Mouse (Mus musculus) heart, embryonic 10.5 days (tissue): ENCODE data around the gene Tcl1b1. TPM values are rescaled to one million over a fixed set of nuclear protein-coding genes. Genes with fewer than 3 reads are reported as not detected.
"Not testable (repeated sequence)": the region's sequence is repeated elsewhere in the genome, so short reads cannot be mapped to it uniquely, and the experiment has no call there.

Source experiments
- DNase-seq: peaks from one replicate; pipeline ENCODE4 v3.0.0-alpha.2; 2017; ENCODE audit warnings: low spot score
- H3K27ac ChIP-seq: fragments of 300-500 bp; sonication (generic); 2 replicates; pipeline ENCODE4 v1.5.1; 2016; ENCODE audit warnings: mild to moderate bottlenecking
- H3K27me3 ChIP-seq: fragments of 300-500 bp; sonication (generic); 2 replicates; pipeline ENCODE4 v1.6.1; 2016; ENCODE audit warnings: mild to moderate bottlenecking; ENCODE audit not compliant: poor library complexity, insufficient read depth, severe bottlenecking
- H3K36me3 ChIP-seq: fragments of 300-500 bp; sonication (generic); 2 replicates; pipeline ENCODE4 v1.6.1; 2016; ENCODE audit warnings: mild to moderate bottlenecking, moderate library complexity
- H3K4me1 ChIP-seq: fragments of 300-500 bp; sonication (generic); 2 replicates; pipeline ENCODE4 v1.6.1; 2016; ENCODE audit warnings: mild to moderate bottlenecking
- H3K4me3 ChIP-seq: fragments of 300-500 bp; sonication (generic); 2 replicates; pipeline ENCODE4 v1.5.1; 2016; ENCODE audit warnings: mild to moderate bottlenecking, moderate library complexity
- H3K9me3 ChIP-seq: fragments of 300-500 bp; sonication (generic); 2 replicates; pipeline ENCODE4 v1.6.1; 2016; ENCODE audit warnings: mild to moderate bottlenecking, moderate library complexity
- WGBS: fragments of 180-500 bp; shearing (Covaris S2); methylation state at CpG from one replicate; pipeline ENCODE4 v1.1.7; 2016; 5-methylcytosine and 5-hydroxymethylcytosine counted together
- polyA plus RNA-seq: library from polyadenylated mRNA; unstranded; fragments of >200 nt; fragmentation: Nextera tagmentation; extraction: Ambion mirVana; gene quantifications from 2 replicates; pipeline ENCODE4 v1.2.1, GENCODE M21; 2016

Tcl1b1 gene
- not detected in 2 replicates for polyA plus RNA-seq

DNA sequence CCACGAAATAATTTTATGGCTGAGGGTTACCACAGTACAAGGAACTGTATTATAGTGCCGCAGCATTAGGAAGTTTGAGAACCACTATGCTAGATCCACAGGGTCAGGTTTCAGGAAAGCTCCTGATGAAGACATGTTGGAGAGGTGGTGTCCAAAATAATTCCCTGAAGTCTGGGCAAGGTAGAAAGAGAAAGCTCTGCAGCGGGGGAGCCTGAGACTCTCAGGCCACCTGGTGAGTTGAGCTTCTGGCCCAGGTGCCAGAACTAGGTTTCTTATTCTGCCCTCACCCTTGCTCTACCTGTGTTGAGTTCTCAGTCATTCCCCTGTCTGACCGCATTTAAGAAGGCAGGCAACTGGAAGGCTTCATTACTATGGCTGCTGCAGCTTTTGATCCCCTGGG is at the start of gene Tcl1b1:
Gene Tcl1b1, plus strand, starts transcription at position 301 of the 400 bp plus-strand sequence.
- Histone ChIP-seq H3K4me3 (no peak within 1 kb of the TSS), H3K27me3 (no peaks in the 10 kb centered on the region), H3K36me3 (no peaks in the 10 kb centered on the region), H3K9me3 (no peaks in the 10 kb centered on the region), H3K4me1 (no peaks in the 10 kb centered on the region), H3K27ac (no peak within 1 kb of the TSS)
- WGBS: 68% methylated on average over 4 of the region's 4 CpGs
- DNase-seq: no peak

DNA sequence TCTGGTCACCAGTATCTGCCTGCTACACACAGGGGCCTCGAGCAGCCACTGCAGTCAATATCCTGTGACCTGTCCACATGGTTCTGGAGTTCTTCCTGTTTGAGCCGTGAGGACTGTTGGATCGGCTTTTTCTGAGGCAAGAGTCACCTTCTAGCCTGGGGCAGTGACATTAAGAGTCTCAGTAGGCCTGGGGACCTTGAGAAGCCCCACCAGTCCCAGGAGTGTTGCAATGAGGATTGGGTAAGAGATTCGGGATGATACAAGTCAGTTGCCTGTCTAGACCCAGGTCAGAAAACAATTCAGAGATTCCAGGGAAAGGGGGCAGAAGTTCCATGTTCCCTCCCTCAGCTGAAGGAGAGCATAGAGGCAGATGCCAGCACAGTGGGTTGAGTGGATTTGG is 49.7 kb upstream of the Tcl1b1 start:
- no peak for DNase-seq
- Histone ChIP-seq H3K36me3 (no peaks in the 10 kb centered on the region), H3K27me3 (no peaks in the 10 kb centered on the region), H3K4me1 (peaks cover 23% of the 10 kb centered on the region), H3K4me3 (no peak overlapping the region), H3K27ac (peak overlapping the region; percentile 73), H3K9me3 (no peaks in the 10 kb centered on the region)
- 51% methylated on average over 4 of the region's 4 CpGs for WGBS

DNA sequence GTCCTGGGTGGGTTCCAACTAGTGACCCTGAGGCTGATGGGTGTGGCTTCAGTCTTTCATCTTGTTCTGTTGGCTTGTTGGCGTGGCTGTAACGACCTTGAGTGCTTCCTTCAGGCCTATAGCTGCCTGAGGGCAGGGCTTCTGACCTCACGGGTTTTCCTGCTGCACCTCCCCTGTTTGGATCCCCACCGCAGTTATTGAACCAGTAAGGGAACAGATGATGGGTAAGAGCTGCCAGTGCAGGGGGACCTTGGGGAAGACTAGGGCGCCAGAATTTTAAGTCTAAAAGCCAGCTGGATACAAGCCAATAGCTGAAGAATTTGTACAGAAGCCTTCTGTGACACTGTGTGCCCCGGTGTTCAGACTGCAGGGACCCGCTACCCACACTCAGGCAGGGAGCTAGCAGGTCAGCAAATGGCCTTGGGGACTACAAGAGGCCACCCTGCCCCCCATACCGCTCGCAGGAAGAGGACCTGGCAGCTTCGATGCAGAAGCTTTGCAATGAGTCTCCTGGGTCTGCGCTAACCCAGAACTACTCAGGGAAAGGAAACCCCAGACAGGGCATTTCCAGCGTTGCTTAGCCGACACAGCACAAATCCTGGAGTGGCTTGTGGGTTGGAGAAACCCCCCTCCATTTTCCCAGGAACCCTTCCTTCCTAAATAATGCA is 47.0 kb upstream of the Tcl1b1 start:
- Histone ChIP-seq H3K27ac (no peak overlapping the region), H3K9me3 (no peaks in the 10 kb centered on the region), H3K36me3 (no peaks in the 10 kb centered on the region), H3K4me1 (peaks cover 23% of the 10 kb centered on the region), H3K4me3 (no peak overlapping the region), H3K27me3 (no peaks in the 10 kb centered on the region)
- 41% methylated on average over 13 of the region's 13 CpGs for WGBS
- DNase-seq: peak; percentile 71

DNA sequence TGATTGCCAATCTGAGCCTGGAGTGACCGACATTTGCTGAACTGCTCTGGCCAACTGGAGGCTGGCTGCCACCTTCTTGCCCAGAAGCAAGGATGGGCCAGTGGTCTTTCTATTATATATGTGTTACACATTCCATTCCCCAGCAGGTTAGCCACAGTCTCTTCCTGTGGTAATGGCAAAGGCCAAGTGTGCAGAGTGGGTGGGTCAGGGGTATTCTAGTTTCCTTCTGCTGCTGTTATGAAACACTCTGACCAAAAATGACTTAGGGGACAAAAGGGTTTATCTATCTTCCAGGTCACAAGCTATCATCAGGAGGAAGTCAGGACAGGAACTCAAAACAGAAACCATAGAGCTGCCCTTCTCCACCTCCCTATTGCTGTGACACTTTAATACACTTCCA is 42.8 kb upstream of the Tcl1b1 start:
- no peak overlapping the region for H3K27ac ChIP-seq
- H3K27me3 ChIP-seq: 0 out of 2 replicates have a peak, but pooled peaks cover 4% of the 10 kb centered on the region
- H3K9me3 ChIP-seq: no peaks in the 10 kb centered on the region
- no peaks in the 10 kb centered on the region for H3K36me3 ChIP-seq
- peak; percentile 62 for DNase-seq
- H3K4me1 ChIP-seq: 0 out of 2 replicates have a peak, but pooled peaks cover 14% of the 10 kb centered on the region
- WGBS: 79% methylated on average over 1 of the region's 1 CpGs
- no peak overlapping the region for H3K4me3 ChIP-seq

DNA sequence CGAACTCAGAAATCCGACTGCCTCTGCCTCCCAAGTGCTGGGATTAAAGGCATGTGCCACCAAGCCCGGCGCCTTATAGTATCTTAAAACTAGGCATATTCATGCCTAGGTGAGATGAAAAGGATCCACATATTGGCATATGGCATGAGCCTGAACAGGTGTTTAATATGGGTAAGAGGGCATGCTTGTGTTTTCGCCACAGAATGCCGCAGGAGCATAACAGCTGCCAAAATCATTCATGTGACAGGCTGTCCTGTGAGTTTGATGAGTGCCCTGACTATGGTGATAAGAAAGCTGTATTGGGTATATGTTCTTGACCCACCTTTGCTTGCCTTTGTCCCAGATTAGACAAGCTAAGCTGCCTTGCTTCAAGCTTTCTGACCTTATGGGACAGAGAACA is 34.1 kb upstream of the Tcl1b1 start:
- 79% methylated on average over 6 of the region's 6 CpGs for WGBS
- DNase-seq: peak; percentile 63

DNA sequence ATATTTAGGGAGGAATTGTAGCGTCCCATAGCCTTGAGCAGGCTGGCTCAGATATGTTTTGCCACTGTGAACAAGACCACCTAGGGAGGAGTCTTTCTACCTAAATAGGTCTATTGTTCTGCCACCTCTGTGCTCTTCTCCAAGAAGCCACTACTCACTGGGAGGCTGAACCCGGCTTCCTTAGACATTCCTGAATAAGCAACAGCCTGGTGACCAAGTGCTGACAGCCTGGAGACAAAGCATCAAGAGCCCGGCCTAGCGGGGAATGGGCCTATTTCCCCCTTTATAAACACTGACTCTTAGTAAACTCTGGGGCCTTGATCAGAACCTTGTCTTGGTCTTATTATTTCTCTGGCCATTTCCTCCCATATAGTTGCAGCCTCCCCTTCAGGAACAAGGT is 33.0 kb upstream of the Tcl1b1 start:
- Histone ChIP-seq H3K9me3 (no peaks in the 10 kb centered on the region), H3K4me3 (no peak overlapping the region), H3K27ac (no peak overlapping the region), H3K4me1 (no peaks in the 10 kb centered on the region), H3K36me3 (no peaks in the 10 kb centered on the region), H3K27me3 (no peaks in the 10 kb centered on the region)
- 63% methylated on average over 4 of the region's 4 CpGs for WGBS
- peak; percentile 70 for DNase-seq

More for the DNA sequence above, 34.1 kb upstream of the Tcl1b1 start:
- no peak overlapping the region for H3K4me3 ChIP-seq
- H3K4me1 ChIP-seq: 0 out of 2 replicates have a peak, but pooled peaks cover 1% of the 10 kb centered on the region
- H3K27ac ChIP-seq: no peak overlapping the region
- H3K27me3 ChIP-seq: no peaks in the 10 kb centered on the region
- H3K36me3 ChIP-seq: no peaks in the 10 kb centered on the region
- H3K9me3 ChIP-seq: no peaks in the 10 kb centered on the region

DNA sequence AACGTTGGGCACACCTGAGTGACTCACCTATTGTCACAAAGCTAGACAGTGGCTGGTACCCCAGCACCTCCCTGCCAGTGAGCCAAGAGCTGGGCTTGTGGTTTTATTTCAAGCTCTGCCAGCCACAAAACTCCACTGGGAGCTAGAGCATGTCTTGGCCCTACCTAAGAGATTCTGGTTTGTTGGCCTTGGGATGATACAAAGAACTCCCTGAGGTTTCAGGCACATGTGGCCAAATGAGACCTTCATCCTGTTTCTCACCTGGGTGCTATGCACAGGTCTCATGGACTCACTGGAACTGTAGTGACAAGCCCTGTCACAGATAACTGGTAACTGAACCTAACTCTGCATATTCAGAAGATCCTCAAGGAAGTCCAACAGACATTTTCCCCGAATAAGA is 31.9 kb upstream of the Tcl1b1 start:
- Histone ChIP-seq H3K4me3 (no peak overlapping the region), H3K36me3 (no peaks in the 10 kb centered on the region), H3K4me1 (no peaks in the 10 kb centered on the region), H3K9me3 (no peaks in the 10 kb centered on the region), H3K27me3 (no peaks in the 10 kb centered on the region), H3K27ac (no peak overlapping the region)
- peak; percentile 62 for DNase-seq
- 86% methylated on average over 2 of the region's 2 CpGs for WGBS

DNA sequence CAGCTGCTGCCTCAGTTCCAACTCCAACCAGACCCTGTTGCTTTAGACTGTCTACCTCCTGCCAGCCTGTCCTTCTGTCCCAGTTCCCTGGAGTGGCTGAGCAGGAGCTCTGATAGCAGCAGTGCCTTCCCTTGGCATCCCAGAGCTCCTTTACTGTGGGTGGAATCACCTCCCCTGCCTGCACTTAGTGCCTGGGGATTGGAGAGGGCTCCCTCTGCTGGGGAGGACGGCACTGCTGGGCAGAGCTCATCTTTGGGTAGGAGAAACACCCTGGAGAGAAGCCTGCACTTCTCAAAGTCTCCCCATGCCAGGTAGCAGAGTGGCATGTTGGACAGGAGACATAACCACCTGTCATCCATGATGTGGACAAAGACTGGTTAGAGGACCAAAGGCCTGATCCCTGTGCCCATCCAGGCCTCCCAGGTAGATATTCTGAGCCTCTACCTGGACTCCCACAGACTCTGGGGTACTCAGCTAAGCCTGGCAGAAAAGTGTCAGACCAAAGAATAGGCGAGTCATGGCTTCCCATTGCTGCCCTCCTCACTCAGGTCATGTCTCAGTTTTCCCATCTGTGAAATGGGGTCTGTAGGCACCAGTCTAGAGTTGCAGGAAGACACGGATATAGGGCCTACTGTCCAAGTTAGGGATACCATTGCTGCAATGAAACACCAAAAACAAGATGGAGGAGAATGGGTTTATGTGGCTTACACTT is 29.8 kb upstream of the Tcl1b1 start:
- not testable (repeated sequence) for H3K4me3 ChIP-seq, H3K4me1 ChIP-seq, H3K9me3 ChIP-seq, H3K27me3 ChIP-seq, H3K36me3 ChIP-seq, H3K27ac ChIP-seq
- WGBS: 56% methylated on average over 3 of the region's 3 CpGs
- DNase-seq: peak; percentile 57

DNA sequence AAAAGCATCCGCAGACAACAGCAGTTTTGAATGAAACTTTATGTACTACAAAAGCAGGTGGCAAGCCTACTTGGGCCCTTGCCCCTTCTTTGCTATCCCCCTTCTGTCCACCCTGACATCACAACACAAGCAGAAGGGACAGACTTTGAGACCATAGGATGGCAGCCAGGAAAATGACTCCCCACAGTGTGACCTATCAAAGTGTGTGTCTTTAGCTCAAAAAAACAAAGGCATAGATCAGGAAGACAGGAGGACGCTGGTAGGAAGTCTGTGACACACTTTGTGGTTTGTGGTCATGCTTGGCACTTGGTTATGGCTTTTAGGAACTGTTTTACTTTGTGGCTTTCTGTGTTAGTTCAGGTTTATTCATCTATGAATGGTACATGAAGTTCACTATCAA is 25.3 kb upstream of the Tcl1b1 start:
- WGBS: 59% methylated on average over 2 of the region's 2 CpGs
- not testable (repeated sequence) for H3K9me3 ChIP-seq, H3K4me1 ChIP-seq, DNase-seq, H3K27ac ChIP-seq, H3K27me3 ChIP-seq, H3K36me3 ChIP-seq, H3K4me3 ChIP-seq

DNA sequence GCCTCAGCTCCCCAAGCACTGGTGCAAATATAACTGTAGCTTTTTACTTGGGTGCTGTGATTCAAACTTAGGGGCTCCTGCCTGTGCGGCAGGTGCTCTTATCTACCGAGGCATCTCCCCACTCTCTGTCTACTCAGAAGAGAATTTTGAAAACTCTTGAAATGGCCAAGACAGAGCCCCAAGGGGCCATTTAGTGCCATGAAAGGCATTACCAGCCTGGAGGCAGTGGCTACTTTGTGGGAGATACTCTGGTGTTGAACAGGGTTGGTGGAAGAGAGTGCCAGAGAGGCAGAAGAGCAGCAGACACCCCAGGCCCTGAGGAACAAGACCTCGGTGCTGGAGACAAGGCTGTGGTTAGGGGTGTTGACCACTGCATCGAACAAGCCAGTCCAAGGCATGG is 24.7 kb upstream of the Tcl1b1 start:
- H3K27me3 ChIP-seq, H3K27ac ChIP-seq, H3K4me3 ChIP-seq, H3K9me3 ChIP-seq, H3K4me1 ChIP-seq, H3K36me3 ChIP-seq: not testable (repeated sequence)
- WGBS: 76% methylated on average over 4 of the region's 4 CpGs
- DNase-seq: peak; percentile 53

DNA sequence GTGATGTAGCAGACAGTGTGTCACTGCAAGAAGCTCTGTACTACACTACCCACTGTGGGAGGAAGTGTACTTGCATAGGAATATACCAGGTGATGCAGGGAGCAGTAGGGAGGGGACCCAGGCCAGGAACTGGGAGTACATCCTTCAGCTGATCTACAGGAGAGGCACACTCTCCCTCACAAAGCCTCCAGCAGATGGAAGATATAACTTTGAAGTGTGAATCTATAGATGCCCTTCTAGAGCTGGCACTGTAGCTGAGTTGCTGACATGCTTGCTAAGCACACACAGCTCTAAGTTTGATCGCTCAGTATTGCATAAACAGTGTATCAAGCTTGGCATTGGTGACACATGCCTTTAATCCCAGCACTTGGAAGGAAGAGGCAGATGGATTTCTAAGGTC is 21.8 kb upstream of the Tcl1b1 start:
- not testable (repeated sequence) for H3K27ac ChIP-seq

DNA sequence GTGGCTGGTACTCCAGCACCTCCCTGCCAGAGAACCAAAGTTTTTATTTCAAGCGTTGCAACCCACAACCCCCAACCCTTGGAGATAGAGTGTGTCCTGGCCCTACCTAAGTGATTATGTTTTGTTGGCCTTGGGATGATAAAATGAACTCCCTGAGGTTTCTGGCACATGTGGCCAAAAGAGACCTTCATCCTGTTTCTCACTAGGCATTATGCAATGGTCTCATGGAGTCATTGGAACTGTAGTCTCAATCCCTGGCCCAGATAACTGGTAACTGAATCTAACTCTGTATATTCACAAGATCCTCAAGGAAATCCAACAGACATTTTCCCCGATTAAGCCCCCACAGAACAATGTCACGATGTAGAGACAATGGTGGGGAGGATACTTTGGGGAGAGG is 16.4 kb upstream of the Tcl1b1 start:
- Histone ChIP-seq H3K9me3 (no peaks in the 10 kb centered on the region), H3K27me3 (no peaks in the 10 kb centered on the region), H3K4me3 (no peak overlapping the region), H3K36me3 (no peaks in the 10 kb centered on the region), H3K27ac (no peak overlapping the region), H3K4me1 (no peaks in the 10 kb centered on the region)
- DNase-seq: no peak
- 84% methylated on average over 3 of the region's 3 CpGs for WGBS

More for the DNA sequence above, 21.8 kb upstream of the Tcl1b1 start:
- H3K36me3 ChIP-seq, H3K4me1 ChIP-seq, H3K9me3 ChIP-seq, H3K4me3 ChIP-seq, H3K27me3 ChIP-seq, DNase-seq: not testable (repeated sequence)
- 76% methylated on average over 1 of the region's 1 CpGs for WGBS

DNA sequence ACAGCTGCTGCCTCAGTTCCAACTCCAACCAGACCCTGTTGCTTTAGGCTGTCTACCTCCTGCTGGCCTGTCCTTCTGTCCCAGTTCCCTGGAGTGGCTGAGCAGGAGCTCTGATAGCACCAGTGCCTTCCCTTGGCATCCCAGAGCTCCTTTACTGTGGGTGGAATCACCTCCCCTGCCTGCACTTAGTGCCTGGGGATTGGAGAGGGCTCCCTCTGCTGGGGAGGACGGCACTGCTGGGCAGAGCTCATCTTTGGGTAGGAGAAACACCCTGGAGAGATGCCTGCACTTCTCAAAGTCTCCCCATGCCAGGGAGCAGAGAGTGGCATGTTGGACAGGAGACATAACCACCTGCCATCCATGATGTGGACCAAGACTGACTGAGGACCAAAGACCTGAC is 14.6 kb upstream of the Tcl1b1 start:
- WGBS: 38% methylated on average over 1 of the region's 1 CpGs
- not testable (repeated sequence) for H3K27ac ChIP-seq, DNase-seq

More for the DNA sequence above, 14.6 kb upstream of the Tcl1b1 start:
- H3K4me3 ChIP-seq, H3K27me3 ChIP-seq, H3K9me3 ChIP-seq, H3K4me1 ChIP-seq, H3K36me3 ChIP-seq: not testable (repeated sequence)
